Mouse (Mus musculus): Measurements from ENCODE around the gene Tomm7.

- peak; percentile 50; the same call in 1 of the 2 replicates for TF ChIP-seq CTCF (IDR thresholded peaks at IDR 0.05; ENCODE audit: control insufficient read depth, insufficient read depth, low read length)
- no peak for TF ChIP-seq POLR2A (IDR thresholded peaks at IDR 0.05; ENCODE audit: borderline replicate concordance, control insufficient read depth, low read depth, low read length)
Measured at GRCm38 (mm10) chr5:23890734-23891133, 46.8 kb upstream of the Tomm7 start.
